Mouse (Mus musculus) layer of hippocampus, adult 2 months (tissue): ENCODE data around the gene A930002H24Rik. TPM values are rescaled to one million over a fixed set of nuclear protein-coding genes. Genes with fewer than 3 reads are reported as not detected.
A peak's percentile ranks its signal among the peaks of the same experiment; 100 is the strongest.

Source experiments
- DNase-seq, 2 experiments: peaks; one replicate each; pipeline ENCODE4 v3.0.0; 2022; ENCODE audit warnings: low spot score in 2 of 2
- H3K27ac ChIP-seq: fragments of 200-600 bp; 2 replicates; pipeline ENCODE4 v1.8.1; 2022
- H3K4me3 ChIP-seq: fragments of 200-600 bp; 2 replicates; pipeline ENCODE4 v1.8.1; 2022; ENCODE audit warnings: mild to moderate bottlenecking
- CTCF ChIP-seq: fragments of 200-600 bp; conservative IDR thresholded peaks from 2 replicates; pipeline ENCODE4 v1.8.1; 2022; ENCODE audit warnings: antibody characterized with exemption, mild to moderate bottlenecking, moderate library complexity
- long read RNA-seq, 2 experiments: library from polyadenylated mRNA; stranded (forward); transcript quantifications; one replicate each; pipeline ENCODE4 v2.0.0; 2021; ENCODE audit warnings: borderline mapping rate in 2 of 2
- total RNA-seq, 2 experiments: library from RNA; stranded (reverse); gene quantifications; 2 replicates each; pipeline ENCODE4 v1.2.3; 2021

The A930002H24Rik gene
- not detected for total RNA-seq
- long read RNA-seq, experiment 1, result 0 reads
- long read RNA-seq, experiment 2, partial matches to known transcripts, result 0 of 1 reads
- long read RNA-seq, experiment 2, other reads (novel, unspliced or antisense), result 0 of 1 reads

- peak; percentile 99 for DNase-seq
- no peak for TF ChIP-seq CTCF
- peak within 1 kb of the TSS; percentile 95 for H3K27ac ChIP-seq
These were observed at the start of gene A930002H24Rik for GRCm38 (mm10) chr17:63863647-63864149. Gene A930002H24Rik, minus strand, starts transcription at chr17:63863791.

GRCm38 (mm10) chr17:63909297-63909696, 45.7 kb upstream of the A930002H24Rik start:
- H3K4me3 ChIP-seq, result no peak overlapping the region
- DNase-seq, result no peak
- TF ChIP-seq CTCF, result peak; percentile 32
- no peak overlapping the region for H3K27ac ChIP-seq

More at GRCm38 (mm10) chr17:63863647-63864149, at the start of gene A930002H24Rik:
- H3K4me3 ChIP-seq, result peak within 1 kb of the TSS; percentile 78

GRCm38 (mm10) chr17:63897050-63897449, 33.5 kb upstream of the A930002H24Rik start:
- H3K27ac ChIP-seq, result no peak overlapping the region
- no peak for DNase-seq
- no peak overlapping the region for H3K4me3 ChIP-seq
- no peak for TF ChIP-seq CTCF

- TF ChIP-seq CTCF, result no peak
- Histone ChIP-seq H3K4me3 (no peak overlapping the region), H3K27ac (no peak overlapping the region)
- DNase-seq, result no peak
These were observed 32.2 kb upstream of the A930002H24Rik start for GRCm38 (mm10) chr17:63895829-63896228.

GRCm38 (mm10) chr17:63890611-63891010, 27.0 kb upstream of the A930002H24Rik start:
- no peak for TF ChIP-seq CTCF
- H3K27ac ChIP-seq, result no peak overlapping the region
- no peak for DNase-seq
- H3K4me3 ChIP-seq, result no peak overlapping the region

- no peak for TF ChIP-seq CTCF
- Histone ChIP-seq H3K27ac (no peak overlapping the region), H3K4me3 (no peak overlapping the region)
- DNase-seq, result no peak
These were observed 23.4 kb upstream of the A930002H24Rik start for GRCm38 (mm10) chr17:63886988-63887387.

- no peak overlapping the region for H3K27ac ChIP-seq
- no peak for DNase-seq
- no peak overlapping the region for H3K4me3 ChIP-seq
- TF ChIP-seq CTCF, result no peak
These were observed 16.4 kb upstream of the A930002H24Rik start for GRCm38 (mm10) chr17:63880009-63880408.

- TF ChIP-seq CTCF, result no peak
- H3K4me3 ChIP-seq, result no peak overlapping the region
- peak; percentile 41 for DNase-seq
- no peak overlapping the region for H3K27ac ChIP-seq
These were observed 15.3 kb upstream of the A930002H24Rik start for GRCm38 (mm10) chr17:63878889-63879288.

GRCm38 (mm10) chr17:63871773-63872172, 8.2 kb upstream of the A930002H24Rik start:
- no peak for TF ChIP-seq CTCF
- Histone ChIP-seq H3K27ac (no peak overlapping the region), H3K4me3 (no peak overlapping the region)
- DNase-seq, result no peak

- TF ChIP-seq CTCF, result peak; percentile 31; the same call in 1 of the 2 replicates
- Histone ChIP-seq H3K27ac (peak overlapping the region; percentile 95), H3K4me3 (peak overlapping the region; percentile 78)
- DNase-seq, result peak; percentile 34 to 45
These were observed 580 bp upstream of the A930002H24Rik start for GRCm38 (mm10) chr17:63864171-63864571.

GRCm38 (mm10) chr17:63863012-63863630, 470 bp downstream of the A930002H24Rik start, which contains the start of gene Fer:
Gene Fer, plus strand, starts transcription at chr17:63863062.
- DNase-seq, result peak in 1 of 2 experiments; percentile 25
- no peak for TF ChIP-seq CTCF

GRCm38 (mm10) chr17:63862399-63862798, 1.2 kb downstream of the A930002H24Rik start:
- no peak for DNase-seq
- Histone ChIP-seq H3K4me3 (no peak overlapping the region), H3K27ac (no peak overlapping the region)
- TF ChIP-seq CTCF, result no peak

More at GRCm38 (mm10) chr17:63863012-63863630, 470 bp downstream of the A930002H24Rik start, which contains the start of gene Fer:
- H3K4me3 ChIP-seq, result peak within 1 kb of the TSS; percentile 78
- H3K27ac ChIP-seq, result peak within 1 kb of the TSS; percentile 95

GRCm38 (mm10) chr17:63860988-63861387, 2.6 kb downstream of the A930002H24Rik start:
- H3K4me3 ChIP-seq, result no peak overlapping the region
- TF ChIP-seq CTCF, result no peak
- no peak overlapping the region for H3K27ac ChIP-seq
- DNase-seq, result no peak

- Histone ChIP-seq H3K27ac (no peak overlapping the region), H3K4me3 (no peak overlapping the region)
- no peak for DNase-seq
- TF ChIP-seq CTCF, result no peak
These were observed 6.5 kb downstream of the A930002H24Rik start for GRCm38 (mm10) chr17:63857023-63857544.
